Mouse (Mus musculus): ENCODE measurements around the gene Mcat. TPM values are rescaled to one million over a fixed set of nuclear protein-coding genes. Genes with fewer than 3 reads are reported as not detected.

Gene Mcat
- polyA plus RNA-seq, 1 experiment from 2014 or later: 26.7 TPM

DNA sequence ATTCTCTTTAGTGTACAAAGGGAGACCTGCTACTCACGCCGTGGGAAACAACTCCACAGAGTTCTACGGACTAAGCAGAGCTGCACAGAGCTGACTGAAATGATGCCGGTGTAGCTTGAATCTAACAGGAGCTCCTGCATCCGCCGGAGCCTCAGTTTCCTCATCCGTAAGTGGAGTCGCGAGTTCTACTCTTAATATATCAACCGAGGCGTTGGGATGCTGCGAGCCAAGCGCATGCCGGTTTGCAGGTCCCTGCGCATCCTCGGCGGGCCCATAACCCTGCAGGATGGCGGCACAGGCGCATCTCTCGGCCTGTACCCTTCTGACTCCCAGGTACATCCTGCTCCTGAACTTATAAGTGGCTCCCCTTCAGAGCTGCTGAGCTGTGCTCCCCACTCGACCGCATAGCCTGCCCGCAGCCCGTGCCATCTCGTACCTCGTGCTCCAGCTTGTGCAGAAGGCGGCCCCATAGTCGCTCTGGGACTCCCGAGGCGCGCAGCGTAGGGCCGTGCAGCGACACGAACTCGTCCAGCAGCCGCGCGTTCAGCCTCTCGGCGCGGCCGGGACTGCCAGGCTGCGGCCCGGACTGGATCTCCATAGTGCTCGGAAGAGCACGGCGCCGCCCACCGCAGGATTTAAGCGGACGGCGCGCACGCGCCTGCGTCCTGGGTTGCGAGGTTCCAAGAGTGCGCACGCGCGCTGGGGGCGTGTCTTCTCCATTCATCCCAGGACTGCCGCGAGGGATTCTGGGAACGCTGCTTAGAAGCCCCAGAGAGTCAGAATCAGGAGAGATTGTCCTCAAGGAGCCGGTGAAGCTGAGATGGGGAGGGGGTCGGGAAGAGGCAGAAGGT lies 31.2 kb upstream of the Mcat start, which contains the start of gene Ttll12:
Gene Ttll12 (minus strand): TSS at position 645 of the 851 bp plus-strand sequence.
- in situ Hi-C loops (cut with MboI; ENCODE audit: low pct_unique_long_range_greater_than_20kb): no loop called here
- ATAC-seq: peak; percentile 68
- ChIA-PET CTCF (interaction anchor here (0.8 to 0.9 kb wide), 3 partner anchors 11 to 25 kb away, joined by 3 to 4 read pairs (median 3); no protein-coding TSS in a partner anchor), POLR2A (interaction anchor here (0.8 to 1.4 kb wide), 4 partner anchors 8 to 39 kb away, joined by 3 to 6 read pairs (median 3); partner anchors contain the start of genes Mcat and Tspo)
- TF ChIP-seq CTCF (IDR thresholded peaks at IDR 0.05): no peak
- peak; percentile 61 for DNase-seq (ENCODE audit: low read depth, low spot score)
- H3K27me3 ChIP-seq: no peaks in the 10 kb centered on the region

DNA sequence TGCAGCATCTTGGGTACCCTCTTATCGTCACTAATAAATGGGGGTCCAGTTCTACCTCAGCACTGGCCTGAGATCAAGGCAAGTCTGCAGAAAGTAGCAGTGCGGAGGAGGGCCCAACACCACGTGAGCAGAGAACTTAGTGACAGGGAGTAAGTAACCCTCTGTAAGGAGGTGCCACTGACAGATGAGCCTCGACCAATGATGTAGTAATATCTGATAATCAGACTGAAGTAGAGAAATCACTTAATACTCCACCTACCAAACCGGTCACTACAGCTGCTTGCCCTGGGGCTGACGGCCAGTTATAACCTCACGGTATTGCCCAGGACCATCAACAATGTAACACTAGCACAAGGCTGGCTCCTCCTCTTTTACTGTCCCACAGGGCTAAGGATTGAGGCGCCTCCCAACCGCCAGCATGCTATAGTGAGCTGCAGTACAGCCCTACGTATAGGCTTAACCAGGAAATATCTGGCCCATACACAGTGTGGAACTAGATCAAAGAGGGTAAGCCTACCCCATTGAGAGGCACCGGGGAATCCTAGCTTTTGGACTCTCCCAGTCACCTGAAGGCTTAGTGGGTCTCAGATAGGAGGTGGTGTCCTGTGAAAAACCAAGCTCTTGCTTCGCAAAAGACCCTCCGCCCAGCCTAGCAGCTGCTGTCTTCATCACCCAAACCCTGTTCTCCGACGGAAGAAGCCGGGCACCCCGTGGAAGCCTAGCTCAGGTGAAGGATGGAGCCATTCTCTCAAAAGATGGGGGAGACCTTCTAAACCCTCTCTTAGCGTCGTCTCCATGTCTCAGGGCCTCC lies 30.3 kb upstream of the Mcat start:
- in situ Hi-C loops (cut with MboI; ENCODE audit: low pct_unique_long_range_greater_than_20kb): no loop called here
- DNase-seq (ENCODE audit: low read depth, low spot score): no peak
- CTCF ChIA-PET: interaction anchor here (0.8 to 0.9 kb wide), 3 partner anchors 12 to 24 kb away, joined by 3 to 4 read pairs (median 3); no protein-coding TSS in a partner anchor
- ATAC-seq: peak; percentile 20
- POLR2A ChIA-PET: interaction anchor here (0.8 to 1.4 kb wide), 4 partner anchors 9 to 39 kb away, joined by 3 to 6 read pairs (median 3); partner anchors contain the start of genes Mcat and Tspo
- no peak for TF ChIP-seq CTCF (IDR thresholded peaks at IDR 0.05)
- H3K27me3 ChIP-seq: no peaks in the 10 kb centered on the region

DNA sequence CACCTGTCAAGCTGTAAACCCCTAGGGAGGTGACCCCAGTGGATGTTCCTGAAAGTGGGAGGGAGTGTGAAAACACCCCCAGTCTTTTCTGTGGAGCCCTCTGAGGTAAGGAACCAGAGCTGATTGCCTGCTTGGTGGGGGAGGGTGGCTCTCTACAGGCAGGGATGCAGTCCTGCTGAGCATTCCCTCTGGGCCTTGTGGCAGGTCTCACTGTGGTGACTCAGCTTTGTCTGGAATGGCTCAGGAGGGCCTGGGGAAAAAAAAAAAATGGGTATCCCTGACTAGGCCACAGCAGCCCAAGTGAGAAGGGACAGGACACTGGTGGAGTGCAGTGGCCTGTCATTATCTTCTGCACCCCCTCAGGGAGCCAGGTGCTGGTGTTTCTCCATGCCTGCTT lies 29.6 kb upstream of the Mcat start:
- DNase-seq (ENCODE audit: low read depth, low spot score) (no peak), ATAC-seq (peak; percentile 51)
- ChIA-PET CTCF (interaction anchor here (1.3 to 1.7 kb wide), 2 partner anchors 10 to 18 kb away, joined by 5 to 6 read pairs; no protein-coding TSS in a partner anchor), POLR2A (no interaction called here)
- in situ Hi-C loops (cut with MboI; ENCODE audit: low pct_unique_long_range_greater_than_20kb): no loop called here
- H3K27me3 ChIP-seq: no peaks in the 10 kb centered on the region
- TF ChIP-seq CTCF (IDR thresholded peaks at IDR 0.05): no peak

DNA sequence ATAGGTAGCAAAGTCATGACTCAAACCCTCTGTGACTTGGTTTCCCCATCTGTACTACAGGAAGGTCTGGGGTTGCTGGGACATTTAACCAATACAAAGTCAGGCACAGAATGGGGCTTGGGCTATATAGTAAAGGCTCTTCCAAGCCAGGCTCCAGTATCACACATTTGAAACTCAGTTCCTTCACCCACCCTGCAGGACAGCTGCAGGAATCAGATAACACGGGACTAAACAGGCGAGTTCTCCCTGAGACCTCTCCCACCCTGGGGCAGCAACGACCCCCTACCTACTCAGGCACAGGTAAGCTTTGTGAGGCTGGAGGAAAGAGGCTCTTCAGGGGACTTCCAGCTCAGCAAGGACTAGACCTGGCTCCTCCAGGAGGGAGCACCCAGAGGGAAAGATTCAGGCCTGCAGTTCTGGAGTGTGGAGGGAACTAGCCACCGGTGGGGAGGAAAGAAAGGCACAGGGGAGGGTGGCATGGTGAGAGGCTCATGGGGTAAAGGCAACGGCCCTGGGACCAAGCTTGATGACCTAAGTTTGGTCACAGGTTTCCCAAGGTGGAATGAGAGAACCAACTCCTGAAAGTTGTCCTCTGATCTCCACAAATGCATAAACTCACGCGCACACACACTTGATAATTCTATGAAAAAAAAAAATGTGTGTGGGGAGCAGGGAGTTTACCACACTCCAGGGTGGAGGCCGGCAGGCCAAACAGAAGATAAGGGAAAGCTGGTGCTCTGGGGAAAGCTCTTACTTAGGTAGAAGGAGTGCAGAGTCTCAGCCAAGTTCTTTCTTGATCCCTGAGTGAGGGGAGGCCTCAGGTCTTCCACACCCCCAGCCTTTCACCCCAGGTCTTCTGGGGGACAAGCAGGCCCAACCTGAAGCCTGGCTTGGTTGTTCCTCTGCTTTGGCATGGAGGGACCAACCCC lies 28.9 kb upstream of the Mcat start:
- TF ChIP-seq CTCF (IDR thresholded peaks at IDR 0.05): no peak
- CTCF ChIA-PET: interaction anchor here (1.3 to 1.7 kb wide), 2 partner anchors 10 to 17 kb away, joined by 5 to 6 read pairs; no protein-coding TSS in a partner anchor
- in situ Hi-C loops (cut with MboI; ENCODE audit: low pct_unique_long_range_greater_than_20kb): no loop called here

DNA sequence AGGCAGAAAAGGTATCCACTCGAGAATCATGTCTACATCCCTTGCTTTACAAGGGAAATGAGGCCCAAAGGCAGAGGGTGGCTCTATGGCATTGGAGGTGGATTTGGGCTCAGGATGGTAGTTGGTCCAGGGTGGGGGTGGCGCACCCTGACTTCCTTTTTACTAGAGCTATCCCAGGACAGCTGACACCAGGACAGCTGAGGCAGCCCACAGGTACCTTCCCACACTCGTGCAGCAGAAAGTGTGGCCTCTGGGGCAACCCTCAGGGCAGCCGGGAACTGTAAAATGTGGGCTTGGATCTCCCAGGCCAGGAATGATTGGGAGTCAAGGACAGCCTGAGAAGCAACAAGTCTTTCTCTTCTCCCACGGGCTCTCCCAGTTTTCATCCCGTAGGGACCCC lies 28.2 kb upstream of the Mcat start:
- ChIA-PET CTCF (interaction anchor here (1.3 to 1.7 kb wide), 2 partner anchors 9 to 16 kb away, joined by 5 to 6 read pairs; no protein-coding TSS in a partner anchor), POLR2A (interaction anchor here (0.6 kb wide), 1 partner anchor 1041 kb away, joined by 3 read pairs; no protein-coding TSS in a partner anchor)
- ATAC-seq: no peak
- DNase-seq (ENCODE audit: low read depth, low spot score): no peak
- in situ Hi-C loops (cut with MboI; ENCODE audit: low pct_unique_long_range_greater_than_20kb): no loop called here
- no peak for TF ChIP-seq CTCF (IDR thresholded peaks at IDR 0.05)
- no peaks in the 10 kb centered on the region for H3K27me3 ChIP-seq

More for the DNA sequence above, 28.9 kb upstream of the Mcat start:
- DNase-seq (ENCODE audit: low read depth, low spot score) (no peak), ATAC-seq (no peak)
- no peaks in the 10 kb centered on the region for H3K27me3 ChIP-seq
- POLR2A ChIA-PET: interaction anchor here (0.6 kb wide), 1 partner anchor 1041 kb away, joined by 3 read pairs; no protein-coding TSS in a partner anchor

DNA sequence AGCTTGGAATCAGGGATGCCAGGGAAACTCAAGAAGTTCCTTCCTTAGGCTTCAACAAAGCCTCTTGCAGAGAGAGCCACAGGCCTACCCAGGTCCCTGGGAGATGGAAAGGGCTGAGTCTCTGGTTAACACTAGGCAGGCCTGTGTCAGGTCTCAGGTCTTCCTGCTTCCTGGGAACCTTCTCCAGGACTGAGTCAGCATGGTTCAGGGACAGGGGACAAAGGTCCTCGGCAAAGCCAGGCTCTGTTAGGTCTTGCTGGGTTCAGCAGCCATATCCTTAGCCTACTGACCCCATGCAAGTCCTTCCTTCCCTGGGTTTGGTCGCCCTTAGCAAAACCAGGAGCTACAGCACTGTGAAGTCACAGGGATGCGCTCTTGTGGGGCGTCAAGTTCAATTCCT lies 27.3 kb upstream of the Mcat start:
- no peaks in the 10 kb centered on the region for H3K27me3 ChIP-seq
- ChIA-PET CTCF (no interaction called here), POLR2A (no interaction called here)
- in situ Hi-C loops (cut with MboI; ENCODE audit: low pct_unique_long_range_greater_than_20kb): no loop called here
- TF ChIP-seq CTCF (IDR thresholded peaks at IDR 0.05): no peak
- DNase-seq (ENCODE audit: low read depth, low spot score): no peak
- no peak for ATAC-seq

DNA sequence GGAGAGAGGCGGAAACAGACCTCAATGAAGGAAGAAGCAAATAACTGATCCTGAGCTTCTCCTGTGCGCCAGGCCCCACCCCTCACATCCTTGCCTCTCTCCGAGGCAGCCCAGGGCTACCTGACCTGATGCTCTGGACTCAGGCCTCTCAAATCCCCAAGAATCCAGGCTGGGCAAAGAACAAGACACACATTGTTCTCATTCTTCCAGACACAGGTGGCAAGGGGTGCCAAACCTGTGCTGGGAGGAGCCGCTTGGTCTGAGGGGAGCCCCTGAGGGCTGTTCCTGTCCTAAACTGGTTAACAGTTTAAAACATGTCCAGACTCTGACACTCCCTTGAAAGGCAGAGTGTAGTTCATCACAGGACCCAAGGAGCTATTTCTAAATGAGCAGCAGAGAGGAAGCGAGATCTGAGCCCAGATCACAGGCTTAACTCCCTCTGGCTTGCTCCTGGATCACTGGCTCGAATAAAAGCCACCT lies 21.2 kb upstream of the Mcat start:
- in situ Hi-C loops (cut with MboI; ENCODE audit: low pct_unique_long_range_greater_than_20kb): no loop called here
- no peaks in the 10 kb centered on the region for H3K27me3 ChIP-seq
- TF ChIP-seq CTCF (IDR thresholded peaks at IDR 0.05): no peak
- DNase-seq (ENCODE audit: low read depth, low spot score) (no peak), ATAC-seq (no peak)
- ChIA-PET CTCF (interaction anchor here (1.8 kb wide), 1 partner anchor 176 kb away, joined by 4 read pairs; no protein-coding TSS in a partner anchor), POLR2A (no interaction called here)

DNA sequence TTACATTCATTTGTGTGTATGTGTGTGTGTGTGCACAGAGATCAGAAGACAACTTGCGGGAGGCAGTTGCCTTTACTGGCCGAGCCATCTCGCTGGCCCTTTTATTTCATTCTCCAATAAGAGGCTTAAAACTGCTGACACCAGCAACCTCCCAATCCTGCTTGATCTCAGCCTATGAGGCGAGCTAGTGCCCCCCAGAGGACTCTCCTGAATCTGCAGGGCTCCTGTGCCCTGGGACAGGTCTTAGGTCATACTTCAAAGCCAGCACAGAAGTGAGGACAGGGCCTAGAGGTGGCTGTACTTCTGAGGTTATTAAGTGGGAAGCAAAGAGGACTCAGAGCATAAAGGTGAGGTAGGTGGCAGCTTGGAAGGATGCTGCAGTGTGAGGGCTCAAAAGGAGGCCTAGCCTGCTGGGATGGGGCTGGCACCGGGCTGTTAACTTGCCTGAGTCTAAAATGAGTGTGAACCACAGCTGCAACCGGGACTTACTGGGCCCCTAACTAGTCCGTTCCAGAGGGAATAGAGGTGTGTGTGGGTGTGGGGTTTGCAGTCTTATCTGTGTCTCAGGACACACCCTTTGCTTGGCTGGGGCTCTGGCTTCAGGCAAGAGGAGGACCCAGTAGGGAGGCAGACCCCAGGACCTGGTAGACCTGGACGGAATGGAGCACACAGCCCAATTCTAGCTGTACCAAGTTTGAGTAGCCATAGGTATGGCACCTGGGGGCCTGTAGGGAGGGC lies 20.0 kb upstream of the Mcat start:
- in situ Hi-C loops (cut with MboI; ENCODE audit: low pct_unique_long_range_greater_than_20kb): no loop called here
- POLR2A ChIA-PET: no interaction called here
- no peak for ATAC-seq
- TF ChIP-seq CTCF (IDR thresholded peaks at IDR 0.05): no peak
- CTCF ChIA-PET: interaction anchor here (1.0 to 2.4 kb wide), 3 partner anchors 8 to 174 kb away, joined by 4 to 6 read pairs (median 4); no protein-coding TSS in a partner anchor
- DNase-seq (ENCODE audit: low read depth, low spot score): no peak
- H3K27me3 ChIP-seq: no peaks in the 10 kb centered on the region

DNA sequence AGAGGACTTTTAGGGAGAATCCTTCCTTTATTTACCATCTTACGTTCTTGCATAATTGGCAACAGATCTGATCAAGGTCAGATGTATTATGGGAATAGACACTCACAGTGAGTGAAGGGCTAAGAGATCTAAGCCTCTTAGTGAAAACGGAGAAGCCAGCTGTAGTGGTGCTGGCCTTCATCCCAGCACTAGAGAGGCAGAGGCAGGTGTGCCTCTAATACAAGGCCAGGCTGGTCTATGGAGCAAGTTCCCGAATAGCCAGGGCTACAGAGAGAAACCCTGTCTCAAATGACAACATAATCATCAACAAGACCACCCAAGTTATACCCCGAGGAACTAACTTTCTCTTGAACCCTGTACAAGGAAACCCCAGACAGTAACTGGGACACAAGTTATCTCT lies 19.3 kb upstream of the Mcat start:
- no peak for TF ChIP-seq CTCF (IDR thresholded peaks at IDR 0.05)
- ATAC-seq (no peak), DNase-seq (ENCODE audit: low read depth, low spot score) (no peak)
- ChIA-PET CTCF (interaction anchor here (1.8 to 2.4 kb wide), 2 partner anchors 10 to 174 kb away, joined by 4 to 6 read pairs; no protein-coding TSS in a partner anchor), POLR2A (no interaction called here)
- in situ Hi-C loops (cut with MboI; ENCODE audit: low pct_unique_long_range_greater_than_20kb): no loop called here
- no peaks in the 10 kb centered on the region for H3K27me3 ChIP-seq

Measured in Patski (cell line).